Mouse (Mus musculus) cerebellum, adult 2 months (tissue): ENCODE results near the gene Ndufa11. TPM values are rescaled to one million over a fixed set of nuclear protein-coding genes. Genes with fewer than 3 reads are reported as not detected.

Source experiments
- DNase-seq, 2 experiments: peaks; one replicate each; pipeline ENCODE4 v3.0.0; 2021
- H3K27ac ChIP-seq: fragments of 200-500 bp; 2 replicates; pipeline ENCODE4 v1.5.1; 2012; ENCODE audit warnings: low read length, control low read depth, inconsistent platforms; ENCODE audit not compliant: insufficient read depth
- H3K27me3 ChIP-seq: fragments of 200-500 bp; 2 replicates; pipeline ENCODE4 v1.6.1; 2012; ENCODE audit warnings: inconsistent platforms, mild to moderate bottlenecking, low read length, moderate library complexity; ENCODE audit not compliant: control insufficient read depth, insufficient read depth
- H3K4me1 ChIP-seq: fragments of 200-500 bp; 2 replicates; pipeline ENCODE4 v1.6.1; 2011; ENCODE audit warnings: low read length; ENCODE audit not compliant: control insufficient read depth, insufficient read depth
- H3K4me3 ChIP-seq: fragments of 200-500 bp; replicated peaks from 2 replicates; pipeline ENCODE3; 2011; ENCODE audit warnings: mild to moderate bottlenecking, low read depth, low read length, control low read depth; ENCODE audit not compliant: insufficient read depth
- CTCF ChIP-seq: fragments of 200-500 bp; IDR thresholded peaks from 2 replicates; pipeline ENCODE4 v1.5.1; 2011; ENCODE audit warnings: low read depth, mild to moderate bottlenecking, control low read depth, low read length, moderate library complexity, borderline replicate concordance; ENCODE audit not compliant: insufficient read depth
- POLR2A ChIP-seq: fragments of 200-500 bp; IDR thresholded peaks from 2 replicates; pipeline ENCODE4 v1.6.1; 2011; ENCODE audit warnings: low read length, control low read depth, borderline replicate concordance; ENCODE audit not compliant: insufficient read depth
- WGBS: fragments of 180-500 bp; shearing (Covaris S2); methylation state at CpG from one replicate; pipeline ENCODE4 v1.1.7; 2018; 5-methylcytosine and 5-hydroxymethylcytosine counted together
- polyA plus RNA-seq: library from polyadenylated mRNA; depleted of rRNA; stranded (reverse); fragments of >200 nt; gene quantifications from 2 replicates; pipeline ENCODE4 v1.2.3, GENCODE M21; 2012

The Ndufa11 gene
- polyA plus RNA-seq, 1 experiment, result 557 TPM

- WGBS, result 47% methylated on average over 3 of the region's 3 CpGs
- DNase-seq, result no peak
- Histone ChIP-seq H3K27ac (peak overlapping the region; percentile 47; the same call in 1 of the 2 replicates), H3K4me1 (peaks cover 59% of the 10 kb centered on the region), H3K27me3 (no peaks in the 10 kb centered on the region), H3K4me3 (no peak overlapping the region)
- no peak for TF ChIP-seq POLR2A
- no peak for TF ChIP-seq CTCF
Measured at GRCm38 (mm10) chr17:56682880-56683279, 34.7 kb upstream of the Ndufa11 start.

- TF ChIP-seq POLR2A, result no peak
- H3K27me3 ChIP-seq, result no peaks in the 10 kb centered on the region
- no peak overlapping the region for H3K4me3 ChIP-seq
- H3K27ac ChIP-seq, result peak overlapping the region; percentile 48; the same call in 1 of the 2 replicates
- peak in 1 of 2 experiments; percentile 56 for DNase-seq
- H3K4me1 ChIP-seq, result peaks cover 59% of the 10 kb centered on the region
- WGBS, result 22% methylated on average over 5 of the region's 5 CpGs
Measured at GRCm38 (mm10) chr17:56683546-56684140, 33.9 kb upstream of the Ndufa11 start.

- WGBS, result 6% methylated on average over 2 of the region's 2 CpGs
- TF ChIP-seq POLR2A (no peak), CTCF (no peak)
- H3K4me1 ChIP-seq, result peaks cover 59% of the 10 kb centered on the region
- H3K4me3 ChIP-seq, result no peak overlapping the region
- peak overlapping the region; percentile 48; the same call in 1 of the 2 replicates for H3K27ac ChIP-seq
- no peaks in the 10 kb centered on the region for H3K27me3 ChIP-seq
- DNase-seq, result peak in 1 of 2 experiments; percentile 40
Measured at GRCm38 (mm10) chr17:56684649-56685048, 32.9 kb upstream of the Ndufa11 start.

- TF ChIP-seq POLR2A (no peak), CTCF (no peak)
- Histone ChIP-seq H3K27me3 (no peaks in the 10 kb centered on the region), H3K27ac (no peak overlapping the region), H3K4me1 (peaks cover 54% of the 10 kb centered on the region), H3K4me3 (no peak overlapping the region)
- DNase-seq, result no peak
- WGBS, result 38% methylated on average over 4 of the region's 4 CpGs
Measured at GRCm38 (mm10) chr17:56686801-56687200, 30.8 kb upstream of the Ndufa11 start.

GRCm38 (mm10) chr17:56688045-56688444 is 29.5 kb upstream of the Ndufa11 start:
- TF ChIP-seq POLR2A (no peak), CTCF (no peak)
- H3K27ac ChIP-seq, result no peak overlapping the region
- H3K4me3 ChIP-seq, result no peak overlapping the region
- H3K27me3 ChIP-seq, result no peaks in the 10 kb centered on the region
- peaks cover 50% of the 10 kb centered on the region for H3K4me1 ChIP-seq
- DNase-seq, result no peak

GRCm38 (mm10) chr17:56688689-56689088 is 28.9 kb upstream of the Ndufa11 start:
- no peak for TF ChIP-seq CTCF
- no peak for TF ChIP-seq POLR2A
- H3K27me3 ChIP-seq, result no peaks in the 10 kb centered on the region
- no peak overlapping the region for H3K4me3 ChIP-seq
- no peak overlapping the region for H3K27ac ChIP-seq
- H3K4me1 ChIP-seq, result peaks cover 50% of the 10 kb centered on the region
- 69% methylated on average over 2 of the region's 2 CpGs for WGBS
- no peak for DNase-seq

GRCm38 (mm10) chr17:56693395-56693794 is 24.2 kb upstream of the Ndufa11 start:
- Histone ChIP-seq H3K27me3 (no peaks in the 10 kb centered on the region), H3K27ac (peak overlapping the region; percentile 43; the same call in 1 of the 2 replicates), H3K4me3 (no peak overlapping the region), H3K4me1 (peaks cover 24% of the 10 kb centered on the region)
- DNase-seq, result no peak
- 9% methylated on average over 1 of the region's 1 CpGs for WGBS
- TF ChIP-seq CTCF, result no peak
- TF ChIP-seq POLR2A, result no peak

- H3K4me1 ChIP-seq, result peaks cover 24% of the 10 kb centered on the region
- peak overlapping the region; percentile 43; the same call in 1 of the 2 replicates for H3K27ac ChIP-seq
- 7% methylated on average over 6 of the region's 6 CpGs for WGBS
- peak; percentile 88 to 89 for DNase-seq
- no peak overlapping the region for H3K4me3 ChIP-seq
- no peaks in the 10 kb centered on the region for H3K27me3 ChIP-seq
- TF ChIP-seq CTCF, result no peak
- no peak for TF ChIP-seq POLR2A
Measured at GRCm38 (mm10) chr17:56693851-56694310, 23.7 kb upstream of the Ndufa11 start.
